Mouse (Mus musculus): Measurements from ENCODE around the gene Ttc12. TPM values are rescaled to one million over a fixed set of nuclear protein-coding genes. Genes with fewer than 3 reads are reported as not detected.

The Ttc12 gene
- polyA plus RNA-seq, 1 experiment from 2014 or later = 1.3 TPM

GRCm38 (mm10) chr9:49392242-49392641 is 93.8 kb downstream of the Ttc12 start:
- Histone ChIP-seq H3K27ac (no peak overlapping the region), H3K4me1 (replicated peaks) (no peaks in the 10 kb centered on the region), H3K4me2 (no peak overlapping the region), H3K9ac (replicated peaks) (no peak overlapping the region), H3K4me3 (replicated peaks) (no peak overlapping the region), H3K9me3 (no peaks in the 10 kb centered on the region), H3K27me3 (peaks cover 2% of the 10 kb centered on the region; the same call in 1 of the 2 replicates), H3K36me3 (no peaks in the 10 kb centered on the region)
- ATAC-seq (ENCODE audit: insufficient number of reproducible peaks, insufficient read depth, low FRiP score, low TSS enrichment, low read depth) = no peak
- 57% methylated on average over 2 of the region's 2 CpGs for WGBS

Other genes starting within 250 kb of the Ttc12 start
- not detected in 2 replicates for gene Gm4894, start 235.7 kb downstream of the Ttc12 start, polyA plus RNA-seq (2016; fragmentation: Nextera tagmentation; extraction: Ambion mirVana)
- gene Drd2, start 145.6 kb downstream of the Ttc12 start, polyA plus RNA-seq (2016; fragmentation: Nextera tagmentation; extraction: Ambion mirVana) = not detected in 2 replicates
- not detected in 2 replicates for gene Ankk1, start 59.2 kb downstream of the Ttc12 start, polyA plus RNA-seq (2016; fragmentation: Nextera tagmentation; extraction: Ambion mirVana)